Mouse (Mus musculus): ENCODE measurements around the gene Rbms1.

Gene Rbms1

GRCm38 (mm10) chr2:60808822-60809221, 154.2 kb downstream of the Rbms1 start:
- no peak for DNase-seq (ENCODE audit: low spot score)

DNA sequence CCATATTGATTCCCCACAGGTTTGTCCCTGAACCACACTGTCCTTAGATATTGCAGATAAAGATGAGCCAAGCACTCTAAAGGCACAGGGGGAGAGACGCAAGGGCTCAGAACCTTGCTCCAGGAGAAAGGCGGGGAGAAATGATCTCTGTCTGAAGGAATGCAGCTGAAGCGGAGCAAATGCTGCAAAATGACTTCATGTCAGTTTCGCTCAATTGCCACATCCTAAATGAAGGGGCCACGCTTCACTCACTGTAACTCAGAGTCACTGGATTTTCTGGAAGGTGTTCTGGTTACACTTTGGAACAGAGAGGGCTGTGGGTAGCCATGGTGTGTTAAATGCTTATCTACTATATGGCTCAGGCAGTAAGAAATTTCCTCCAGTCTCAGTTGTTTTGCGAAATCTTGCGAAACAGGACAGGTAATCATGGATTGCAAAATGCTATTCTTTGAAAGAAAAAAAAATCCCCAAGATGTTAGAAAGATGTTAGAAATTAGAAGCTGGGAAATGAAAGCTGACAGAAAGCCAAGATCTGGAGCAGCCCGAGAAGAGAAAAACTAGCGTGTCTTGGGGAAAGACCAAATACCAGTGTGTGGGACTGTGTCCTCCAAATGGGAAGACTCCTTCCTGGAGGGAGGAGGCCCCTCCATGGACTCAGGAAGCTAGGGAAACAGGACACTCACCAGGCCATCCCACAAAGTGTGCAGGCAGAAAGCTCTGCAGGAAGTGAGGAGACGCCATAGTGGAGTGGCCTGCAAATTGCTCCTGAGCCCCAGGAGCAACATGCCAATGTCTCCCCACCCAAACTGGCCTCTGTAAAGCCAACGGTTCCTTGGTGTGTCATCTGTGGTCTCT, 155.4 kb downstream of the Rbms1 start:
- DNase-seq (ENCODE audit: low spot score), result peak; percentile 72

- DNase-seq (ENCODE audit: low spot score), result no peak
Observed at GRCm38 (mm10) chr2:60804763-60805162, 158.2 kb downstream of the Rbms1 start.

DNA sequence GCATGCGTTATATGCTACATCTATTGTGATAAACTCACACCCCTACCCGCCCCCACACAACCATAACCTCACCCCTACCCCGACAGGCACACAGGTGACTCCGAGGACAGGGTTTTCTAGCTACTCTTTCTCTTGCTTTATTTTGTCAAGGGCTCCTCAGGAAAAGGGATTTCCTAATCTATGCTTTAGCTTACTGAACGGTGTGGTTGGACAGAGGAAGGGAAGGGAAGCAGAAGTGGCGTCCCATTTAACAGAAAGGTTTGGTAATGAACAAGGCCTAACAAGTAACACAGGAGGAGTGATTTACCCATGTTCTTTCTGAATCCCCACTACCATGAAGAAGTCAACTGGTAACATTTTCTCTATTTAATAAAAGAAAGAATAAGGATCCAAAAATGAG, 159.6 kb downstream of the Rbms1 start:
- no peak for DNase-seq (ENCODE audit: low spot score)

GRCm38 (mm10) chr2:60802828-60803227, 160.2 kb downstream of the Rbms1 start:
- DNase-seq (ENCODE audit: low spot score), result no peak

DNA sequence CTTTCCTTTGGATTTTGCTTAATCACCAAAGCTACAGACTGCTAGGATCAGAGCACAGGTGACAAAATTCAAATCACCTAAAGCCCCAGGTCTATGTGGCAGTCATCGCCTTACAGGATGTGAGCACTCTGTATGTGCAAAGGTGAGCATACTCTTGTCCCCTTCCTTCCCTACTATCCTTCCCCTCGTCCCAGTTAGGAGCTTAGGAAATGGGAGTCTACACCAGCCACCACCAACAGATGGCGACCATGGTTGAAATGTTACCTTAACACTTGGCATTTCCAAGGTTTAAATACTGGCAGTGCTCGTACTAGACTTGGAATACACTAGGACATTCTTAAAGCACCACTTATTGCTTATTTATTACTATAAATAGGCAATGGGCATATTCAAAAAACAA, 160.8 kb downstream of the Rbms1 start:
- peak; percentile 56 for DNase-seq (ENCODE audit: low spot score)

- no peak for DNase-seq (ENCODE audit: low spot score)
Observed at GRCm38 (mm10) chr2:60801571-60802155, 161.3 kb downstream of the Rbms1 start.

DNA sequence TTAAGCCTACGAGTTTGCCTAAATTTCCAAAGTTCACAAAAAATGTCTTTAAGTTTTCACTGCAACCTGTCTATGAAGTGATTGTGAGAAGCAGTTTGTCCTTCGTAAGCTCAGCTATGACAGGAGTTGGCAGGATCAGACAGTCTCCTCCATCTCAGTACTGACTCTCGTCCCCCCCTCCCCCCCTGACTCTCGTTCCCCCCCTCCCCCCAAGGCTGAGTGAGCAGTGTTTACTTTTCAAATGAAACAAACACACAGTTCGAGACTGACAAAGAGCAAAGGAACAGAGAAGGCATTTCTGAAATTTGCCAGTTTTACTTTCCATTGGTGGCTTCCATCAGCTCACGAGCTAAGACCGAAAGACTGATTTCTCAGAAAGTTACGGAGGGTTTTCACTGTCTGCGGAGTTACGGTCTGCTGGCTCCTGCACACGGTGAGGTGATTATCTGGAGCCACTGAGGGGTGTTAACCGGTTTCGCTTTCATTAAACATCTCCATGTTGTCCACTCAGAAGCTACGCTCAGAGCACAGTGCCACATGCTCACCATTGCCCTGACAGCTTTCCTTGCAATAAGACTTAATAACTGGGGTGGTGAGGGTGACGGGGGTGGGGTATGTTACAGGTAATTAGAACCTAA, 162.0 kb downstream of the Rbms1 start:
- DNase-seq (ENCODE audit: low spot score), result no peak

- DNase-seq (ENCODE audit: low spot score), result no peak
Observed at GRCm38 (mm10) chr2:60799816-60800215, 163.2 kb downstream of the Rbms1 start.

DNA sequence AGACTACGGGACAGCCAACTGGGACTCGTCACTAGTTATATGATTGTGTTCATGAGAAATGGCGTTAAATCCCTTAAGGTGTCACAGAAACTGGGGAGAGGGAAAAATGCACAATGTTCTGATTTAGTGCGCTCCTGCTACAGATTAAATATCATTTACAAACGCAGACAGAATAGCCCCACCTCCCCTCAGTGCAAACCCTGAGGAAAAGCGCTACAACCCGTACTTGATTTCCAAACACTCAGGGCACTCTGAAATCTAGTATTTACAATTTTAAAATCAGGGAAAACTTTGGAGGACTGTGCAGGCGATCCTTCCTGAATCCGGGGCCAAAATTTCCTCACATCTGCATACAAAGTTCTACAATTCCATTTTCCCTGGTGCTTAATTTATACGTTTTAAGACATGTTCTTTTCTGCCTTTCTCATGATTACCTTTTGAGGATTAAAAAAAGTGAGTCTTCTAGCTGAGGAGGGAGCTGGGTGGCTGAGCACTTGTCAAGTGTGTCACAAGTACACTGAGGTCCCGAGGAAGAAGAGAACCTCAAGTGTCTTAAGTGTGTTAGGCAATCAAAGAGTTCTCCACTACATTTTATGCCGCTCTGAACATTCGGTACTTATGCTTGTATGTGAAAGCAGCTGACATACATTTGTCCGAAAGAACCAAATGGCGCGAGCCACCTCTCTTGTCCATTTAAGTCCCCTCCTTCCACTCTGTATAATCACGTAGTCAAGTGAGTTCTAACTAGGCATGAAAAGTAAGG, 164.0 kb downstream of the Rbms1 start:
- no peak for DNase-seq (ENCODE audit: low spot score)

GRCm38 (mm10) chr2:60796969-60797669, 165.9 kb downstream of the Rbms1 start:
- DNase-seq (ENCODE audit: low spot score), result peak; percentile 65

DNA sequence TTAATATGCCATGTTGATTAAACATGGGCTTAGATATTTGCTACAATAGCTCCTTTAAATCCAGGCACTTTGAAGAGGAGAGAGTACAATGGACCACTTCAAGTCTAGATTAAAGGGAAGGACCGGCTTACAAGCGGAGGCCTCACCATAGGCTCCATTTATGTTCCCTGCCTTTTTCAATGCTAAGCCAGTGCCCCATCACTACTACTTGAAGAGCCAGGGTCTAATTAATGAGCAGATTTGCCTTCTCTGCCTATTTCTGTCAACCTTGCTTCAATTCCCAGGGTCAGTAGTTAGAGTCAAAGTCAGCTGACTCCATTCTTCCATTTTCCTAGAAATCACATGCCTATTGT, 166.4 kb downstream of the Rbms1 start:
- DNase-seq (ENCODE audit: low spot score), result no peak

DNA sequence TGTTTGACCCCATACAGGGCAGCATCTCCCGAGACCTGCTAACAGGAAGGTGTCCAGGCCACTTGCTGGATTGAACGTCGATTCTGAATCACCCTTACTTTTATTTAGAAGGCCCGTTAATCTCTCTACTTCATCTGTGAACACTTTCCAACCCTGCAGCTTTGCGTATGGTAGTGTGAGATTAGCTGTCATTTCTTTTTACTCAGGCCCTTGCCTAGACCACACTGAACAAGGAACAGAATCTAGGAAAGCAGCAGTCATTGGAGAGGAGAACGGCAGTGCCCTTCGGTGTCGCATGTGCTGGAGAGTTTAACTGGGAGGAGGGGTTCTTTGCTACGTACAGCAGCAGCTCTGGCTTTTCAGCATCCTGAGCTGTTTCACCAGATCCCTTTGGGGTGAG, 167.1 kb downstream of the Rbms1 start:
- no peak for DNase-seq (ENCODE audit: low spot score)

GRCm38 (mm10) chr2:60792506-60792905, 170.5 kb downstream of the Rbms1 start:
- no peak for DNase-seq (ENCODE audit: low spot score)

DNA sequence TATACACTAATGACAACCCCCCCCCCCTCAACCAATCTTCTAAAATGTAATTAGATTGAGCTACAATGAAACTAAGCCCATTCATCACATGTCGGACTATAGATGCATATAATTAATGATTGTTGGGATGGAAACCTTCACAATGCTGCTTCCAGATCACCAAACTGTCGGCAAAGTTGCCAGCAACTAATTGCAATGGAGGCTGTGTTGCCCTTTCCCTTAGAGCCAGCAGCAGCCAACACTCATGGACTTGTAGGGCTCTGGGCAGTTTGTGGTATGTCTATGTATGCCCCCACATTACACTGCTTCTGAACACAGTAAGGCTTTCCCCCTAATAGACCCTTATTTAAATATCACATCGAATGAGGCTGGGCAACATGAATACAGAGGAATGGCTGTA, 173.9 kb downstream of the Rbms1 start:
- DNase-seq (ENCODE audit: low spot score), result no peak

- DNase-seq (ENCODE audit: low spot score), result no peak
Observed at GRCm38 (mm10) chr2:60788173-60788908, 174.7 kb downstream of the Rbms1 start.

DNA sequence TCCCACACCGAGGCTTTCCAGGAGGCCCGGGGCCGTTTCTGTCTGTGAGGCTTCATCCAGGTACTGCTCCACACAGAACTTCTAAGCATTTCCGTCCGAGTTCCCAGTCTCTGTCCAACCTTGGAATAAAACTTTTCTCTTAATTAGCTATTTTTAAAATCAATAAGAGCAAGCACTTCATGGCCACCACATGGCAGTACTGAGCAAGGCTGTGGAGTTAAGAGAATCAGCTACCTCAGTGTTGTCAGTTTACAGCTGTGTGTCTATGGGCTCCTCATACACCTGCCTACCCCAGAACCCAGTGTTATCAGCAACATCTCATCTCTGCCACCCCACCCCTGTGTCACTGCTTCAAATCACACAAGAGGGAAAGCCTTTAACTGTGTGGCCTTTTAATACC, 175.9 kb downstream of the Rbms1 start:
- DNase-seq (ENCODE audit: low spot score), result no peak

GRCm38 (mm10) chr2:60786289-60786688, 176.7 kb downstream of the Rbms1 start:
- no peak for DNase-seq (ENCODE audit: low spot score)

- DNase-seq (ENCODE audit: low spot score), result no peak
Observed at GRCm38 (mm10) chr2:60774501-60774900, 188.5 kb downstream of the Rbms1 start.

- no peak for DNase-seq (ENCODE audit: low spot score)
Observed at GRCm38 (mm10) chr2:60773592-60773991, 189.4 kb downstream of the Rbms1 start.

DNA sequence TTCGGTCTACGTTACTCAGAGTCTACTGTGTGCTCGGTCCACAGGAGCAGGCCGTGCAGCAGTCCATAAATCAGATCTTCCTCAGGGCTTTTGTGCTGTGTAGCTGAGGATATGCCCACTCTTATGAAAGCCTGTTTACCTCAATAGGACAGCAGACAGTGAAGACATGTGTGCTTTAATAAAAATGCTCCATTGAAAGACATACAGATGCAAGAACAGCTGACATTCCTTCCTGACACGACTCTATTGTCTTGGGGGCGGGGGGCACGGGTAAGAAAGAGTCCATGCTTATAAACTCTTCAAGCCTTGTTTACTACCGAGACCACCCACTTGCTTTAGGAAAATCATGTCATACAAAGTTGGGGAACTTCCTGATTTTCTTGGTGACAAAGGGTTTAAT, 196.6 kb downstream of the Rbms1 start:
- DNase-seq (ENCODE audit: low spot score), result no peak

Data from MN1 (cell line).